Mouse (Mus musculus) MEL (cell line): ENCODE results near the gene Sptlc2. TPM values are rescaled to one million over a fixed set of nuclear protein-coding genes. Genes with fewer than 3 reads are reported as not detected.

Experiments used
- DNase-seq: peaks from one replicate; pipeline ENCODE4 v3.0.0; 2011; ENCODE audit warnings: low read depth, low spot score
- H3K27ac ChIP-seq: 2 replicates; pipeline ENCODE4 v1.5.1; 2012; ENCODE audit warnings: low read depth, mild to moderate bottlenecking, control low read depth, low read length, moderate library complexity; ENCODE audit not compliant: control insufficient read depth
- H3K27me3 ChIP-seq, 2 experiments: fragments of 150-350 bp in 1 of 2; sonication (generic) in 1 of 2; 2 replicates each; pipeline ENCODE4 v1.6.1; 2012; ENCODE audit warnings: low read length in 2 of 2, mild to moderate bottlenecking in 2 of 2, improper control_type of control experiment in 1 of 2, moderate library complexity in 1 of 2; ENCODE audit not compliant: insufficient read depth in 2 of 2, control insufficient read depth in 1 of 2
- H3K36me3 ChIP-seq, 2 experiments: 2 replicates each; pipeline ENCODE4 v1.6.1; 2012 to 2014; ENCODE audit warnings: low read length in 2 of 2, improper control_type of control experiment in 1 of 2, inconsistent platforms in 1 of 2, mild to moderate bottlenecking in 1 of 2; ENCODE audit not compliant: insufficient read depth in 2 of 2, control insufficient read depth in 1 of 2
- H3K4me1 ChIP-seq, 2 experiments: fragments of 150-350 bp in 1 of 2; sonication (generic) in 1 of 2; 2 replicates each; pipeline ENCODE4 v1.6.1; 2012; ENCODE audit warnings: low read length in 2 of 2, improper control_type of control experiment in 1 of 2, mild to moderate bottlenecking in 1 of 2; ENCODE audit not compliant: insufficient read depth in 2 of 2, control insufficient read depth in 1 of 2
- H3K4me3 ChIP-seq, 2 experiments: fragments of 150-350 bp in 1 of 2; sonication (generic) in 1 of 2; 2 replicates each; pipeline ENCODE4 v1.5.1; 2012; ENCODE audit warnings: low read depth in 2 of 2, low read length in 2 of 2, mild to moderate bottlenecking in 2 of 2, moderate library complexity in 2 of 2, control low read depth in 1 of 2, improper control_type of control experiment in 1 of 2; ENCODE audit not compliant: control insufficient read depth in 1 of 2, insufficient read depth in 1 of 2
- H3K79me2 ChIP-seq: 2 replicates; pipeline ENCODE4 v1.6.1; 2012; ENCODE audit warnings: mild to moderate bottlenecking, low read length, moderate library complexity; ENCODE audit not compliant: control insufficient read depth, poor library complexity, insufficient read depth
- H3K9ac ChIP-seq: 2 replicates; pipeline ENCODE4 v1.6.1; 2012; ENCODE audit warnings: low read depth, mild to moderate bottlenecking, control low read depth, low read length, moderate library complexity; ENCODE audit not compliant: control insufficient read depth, poor library complexity, severe bottlenecking
- H3K9me3 ChIP-seq: fragments of 150-350 bp; sonication (generic); replicated peaks from 2 replicates; pipeline ENCODE4 v1.6.1; 2012; ENCODE audit warnings: mild to moderate bottlenecking, low read length, improper control_type of control experiment, moderate library complexity; ENCODE audit not compliant: insufficient read depth
- BHLHE40 ChIP-seq: IDR thresholded peaks from 2 replicates; pipeline ENCODE4 v1.6.1; 2012; ENCODE audit warnings: low read depth, mild to moderate bottlenecking, inconsistent platforms, low read length, improper control_type of control experiment, borderline replicate concordance
- CHD2 ChIP-seq: IDR thresholded peaks from 2 replicates; pipeline ENCODE4 v1.6.1; 2011; ENCODE audit warnings: low read length, improper control_type of control experiment
- CTCF ChIP-seq, 3 experiments: IDR thresholded peaks in 2 of 3; conservative IDR thresholded peaks in 1 of 3; 2 replicates each; pipeline ENCODE4 v1.5.1; 2011 to 2012; ENCODE audit warnings: low read length in 3 of 3, low read depth in 2 of 3, mild to moderate bottlenecking in 2 of 3, improper control_type of control experiment in 1 of 3, inconsistent platforms in 1 of 3, mixed read lengths in 1 of 3, moderate library complexity in 1 of 3; ENCODE audit not compliant: control insufficient read depth in 1 of 3, insufficient read depth in 1 of 3, poor library complexity in 1 of 3, severe bottlenecking in 1 of 3
- ELF1 ChIP-seq: IDR thresholded peaks from 2 replicates; pipeline ENCODE4 v1.6.1; 2014; ENCODE audit warnings: low read depth, mild to moderate bottlenecking, inconsistent platforms, low read length, improper control_type of control experiment, moderate library complexity
- GABPA ChIP-seq: IDR thresholded peaks from 2 replicates; pipeline ENCODE4 v1.6.1; 2012; ENCODE audit warnings: low read depth, mild to moderate bottlenecking, inconsistent platforms, low read length, improper control_type of control experiment, moderate library complexity
- GATA1 ChIP-seq: IDR thresholded peaks from 2 replicates; pipeline ENCODE4 v1.6.1; 2011; ENCODE audit warnings: low read depth, low read length, improper control_type of control experiment
- JUND ChIP-seq: IDR thresholded peaks from 2 replicates; pipeline ENCODE4 v1.6.1; 2011; ENCODE audit warnings: low read depth, mild to moderate bottlenecking, improper control_type of control experiment, low read length
- MAFK ChIP-seq: IDR thresholded peaks from 2 replicates; pipeline ENCODE4 v1.6.1; 2011; ENCODE audit warnings: low read depth, mild to moderate bottlenecking, low read length, improper control_type of control experiment, borderline replicate concordance
- MYB ChIP-seq: IDR thresholded peaks from 2 replicates; pipeline ENCODE4 v1.6.1; 2011; ENCODE audit warnings: mild to moderate bottlenecking, low read depth, low read length, improper control_type of control experiment
- NELFE ChIP-seq: IDR thresholded peaks from 2 replicates; pipeline ENCODE4 v1.6.1; 2011; ENCODE audit warnings: low read depth, low read length, improper control_type of control experiment
- NRF1 ChIP-seq: IDR thresholded peaks from 2 replicates; pipeline ENCODE4 v1.6.1; 2014; ENCODE audit warnings: low read depth, mild to moderate bottlenecking, inconsistent platforms, low read length, improper control_type of control experiment, moderate library complexity; ENCODE audit not compliant: poor library complexity, insufficient read depth, severe bottlenecking
- POLR2A ChIP-seq, 2 experiments: IDR thresholded peaks; 2 replicates each; pipeline ENCODE4 v1.6.1; 2011 to 2012; ENCODE audit warnings: low read length in 2 of 2, mild to moderate bottlenecking in 2 of 2, control low read depth in 1 of 2, improper control_type of control experiment in 1 of 2, low read depth in 1 of 2, moderate library complexity in 1 of 2; ENCODE audit not compliant: control insufficient read depth in 1 of 2, insufficient read depth in 1 of 2, poor library complexity in 1 of 2
- POLR2AphosphoS2 ChIP-seq: IDR thresholded peaks from 2 replicates; pipeline ENCODE4 v1.6.1; 2011; ENCODE audit warnings: low read length, improper control_type of control experiment
- RAD21 ChIP-seq: IDR thresholded peaks from 2 replicates; pipeline ENCODE4 v1.6.1; 2011; ENCODE audit warnings: mild to moderate bottlenecking, low read depth, low read length, improper control_type of control experiment
- SMC3 ChIP-seq: IDR thresholded peaks from 2 replicates; pipeline ENCODE4 v1.6.1; 2011; ENCODE audit warnings: low read depth, low read length, improper control_type of control experiment
- TAL1 ChIP-seq: IDR thresholded peaks from 2 replicates; pipeline ENCODE4 v1.6.1; 2012; ENCODE audit warnings: mild to moderate bottlenecking, inconsistent platforms, low read length, moderate library complexity, mixed read lengths
- TBP ChIP-seq: IDR thresholded peaks from 2 replicates; pipeline ENCODE4 v1.8.0; 2011; ENCODE audit warnings: low read depth, low read length, improper control_type of control experiment
- USF1 ChIP-seq: IDR thresholded peaks from 2 replicates; pipeline ENCODE4 v1.6.1; 2014; ENCODE audit warnings: low read depth, mild to moderate bottlenecking, inconsistent platforms, low read length, improper control_type of control experiment, moderate library complexity
- ZMIZ1 ChIP-seq: IDR thresholded peaks from 2 replicates; pipeline ENCODE4 v1.6.1; 2012; ENCODE audit warnings: low read depth, mild to moderate bottlenecking, inconsistent platforms, low read length, improper control_type of control experiment, moderate library complexity
- polyA plus RNA-seq, 2 experiments: library from polyadenylated mRNA; stranded (reverse) in 1 of 2; unstranded in 1 of 2; fragments of >175 nt in 1 of 2; fragments of >200 nt in 1 of 2; gene quantifications; 2 replicates each; pipeline versions ENCODE4 v1.2.1 to v1.2.4; 2012; ENCODE audit warnings: low replicate concordance in 2 of 2, low read depth in 1 of 2; ENCODE audit not compliant: insufficient read length in 2 of 2, insufficient read depth in 1 of 2, missing spikeins in 1 of 2
- total RNA-seq: library from RNA; depleted of rRNA; stranded (reverse); fragments of 300-350 nt; gene quantifications from 2 replicates; pipeline ENCODE4 v1.2.3, GENCODE M21; 2012

Gene Sptlc2
- total and polyA plus RNA-seq, 3 experiments: 61.6 to 75.9 TPM; not detected in 1

- Histone ChIP-seq H3K27ac (no peak overlapping the region), H3K9me3 (no peaks in the 10 kb centered on the region), H3K36me3 (no peaks in the 10 kb centered on the region), H3K4me1 (no peaks in the 10 kb centered on the region; a peak in 1 of 4 replicates), H3K27me3 (no peaks in the 10 kb centered on the region), H3K4me3 (no peak overlapping the region), H3K9ac (no peak overlapping the region), H3K79me2 (no peaks in the 10 kb centered on the region)
- no peak for DNase-seq
- no peak for TF ChIP-seq ZMIZ1
- no peak for TF ChIP-seq TAL1
- no peak for TF ChIP-seq USF1
- TF ChIP-seq NRF1: no peak
- TF ChIP-seq TBP: no peak
- no peak for TF ChIP-seq GATA1
- TF ChIP-seq JUND: no peak
- no peak for TF ChIP-seq CTCF (IDR thresholded peaks at IDR 0.05 in 2 of 3, conservative IDR thresholded peaks at IDR 0.05 in 1 of 3; ENCODE audit: control insufficient read depth in 1 of 3, insufficient read depth in 1 of 3, low read depth in 2 of 3, low read length in 3 of 3, poor library complexity in 1 of 3, severe bottlenecking in 1 of 3)
- no peak for TF ChIP-seq POLR2A (IDR thresholded peaks at IDR 0.05; ENCODE audit: control insufficient read depth in 1 of 2, insufficient read depth in 1 of 2, low read depth in 1 of 2, low read length in 2 of 2, poor library complexity in 1 of 2)
- TF ChIP-seq MYB: no peak
- no peak for TF ChIP-seq CHD2
- TF ChIP-seq GABPA: no peak
- TF ChIP-seq MAFK: no peak
- TF ChIP-seq NELFE: no peak
- no peak for TF ChIP-seq SMC3
- TF ChIP-seq POLR2AphosphoS2: no peak
These were observed 6.2 kb upstream of the Sptlc2 start for GRCm38 (mm10) chr12:87394316-87394715.

DNA sequence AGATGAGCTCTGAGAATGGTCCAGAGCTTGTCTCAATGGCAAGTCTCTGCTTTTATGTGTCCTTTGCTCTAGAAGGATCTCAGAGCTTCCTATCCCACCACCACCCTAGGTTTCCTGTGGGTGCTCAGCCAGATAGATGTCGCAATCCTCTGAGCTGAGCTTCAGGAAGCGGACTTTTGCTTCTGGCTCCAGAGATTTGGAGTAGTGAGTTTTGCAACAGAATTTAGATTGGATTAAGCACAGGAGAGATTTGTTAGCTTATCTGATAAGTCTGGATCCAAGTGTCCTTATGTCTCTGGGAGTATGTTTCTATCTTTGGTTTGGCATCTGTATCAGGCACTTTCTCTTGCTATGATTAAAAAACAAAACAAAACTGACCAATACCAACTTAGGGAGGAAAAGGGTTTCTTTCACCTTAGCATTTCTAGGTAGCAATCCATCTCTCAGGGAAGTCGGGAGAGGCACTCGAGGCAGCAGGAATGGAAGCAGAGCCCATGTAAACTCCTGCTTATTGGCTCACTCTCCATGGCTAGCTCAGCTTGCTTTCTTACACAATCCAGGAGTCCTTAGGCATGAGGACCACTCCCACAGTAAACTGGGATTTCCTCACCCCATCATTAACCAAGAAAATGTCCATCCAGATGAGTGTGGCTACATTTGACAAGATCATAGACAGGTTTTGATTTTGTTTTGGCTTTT is 5.4 kb upstream of the Sptlc2 start:
- Histone ChIP-seq H3K9me3 (no peaks in the 10 kb centered on the region), H3K79me2 (no peaks in the 10 kb centered on the region), H3K4me3 (no peak overlapping the region), H3K36me3 (no peaks in the 10 kb centered on the region), H3K27ac (no peak overlapping the region), H3K4me1 (no peaks in the 10 kb centered on the region; a peak in 1 of 4 replicates), H3K27me3 (no peaks in the 10 kb centered on the region), H3K9ac (no peak overlapping the region)
- DNase-seq: no peak
- TF ChIP-seq ELF1 (no peak), BHLHE40 (no peak), NELFE (no peak), RAD21 (no peak)
